Mouse (Mus musculus) ovary, postnatal 10 days (tissue): ENCODE data around the gene Ppp1r2.
"Not testable (repeated sequence)": the region's sequence is repeated elsewhere in the genome, so short reads cannot be mapped to it uniquely, and the experiment has no call there.

ENCODE experiments used
- DNase-seq: peaks from one replicate; pipeline ENCODE4 v3.0.0; 2022; ENCODE audit warnings: low spot score

The Ppp1r2 gene

DNA sequence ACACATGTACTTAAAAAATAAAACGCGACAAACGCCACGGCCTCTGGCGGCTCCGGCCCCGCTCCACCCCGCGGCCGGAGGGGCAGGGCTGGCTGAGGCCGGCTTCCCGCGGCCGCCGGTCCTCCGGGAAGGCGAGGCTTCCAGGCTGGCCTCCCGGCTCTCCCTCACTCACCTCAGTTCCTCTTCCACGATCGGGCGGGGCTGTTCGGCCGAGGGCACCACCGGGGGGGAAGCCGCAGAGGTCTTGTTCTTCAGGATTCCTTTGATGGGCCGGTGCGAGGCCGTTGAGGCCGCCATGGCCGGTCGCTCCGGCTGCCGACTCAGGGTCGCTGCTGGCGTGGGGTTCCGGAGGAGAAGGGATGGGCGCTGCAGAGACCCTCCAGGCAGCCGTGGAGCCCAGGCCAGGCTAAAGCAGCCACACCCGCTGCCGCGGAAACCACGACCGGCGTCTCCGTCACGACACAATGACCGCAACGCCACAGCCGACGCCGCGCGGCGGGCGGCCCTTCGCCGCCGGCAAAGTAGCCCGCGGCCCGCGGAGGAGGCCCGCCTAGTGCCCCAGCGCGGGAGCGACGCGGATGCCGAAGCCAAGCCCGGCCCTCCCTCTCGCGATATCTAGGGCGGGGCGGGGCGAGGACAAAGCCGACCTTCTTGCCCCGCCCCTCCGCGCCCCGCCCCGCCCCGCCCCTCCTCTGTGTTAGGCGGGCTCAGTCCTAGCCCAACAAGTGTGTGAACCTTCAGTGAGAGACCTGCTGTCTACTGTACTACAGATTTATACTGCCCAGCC lies at the start of gene Ppp1r2:
Gene Ppp1r2 (minus strand): TSS at position 604 of the 787 bp plus-strand sequence.
- peak; percentile 90 for DNase-seq

DNA sequence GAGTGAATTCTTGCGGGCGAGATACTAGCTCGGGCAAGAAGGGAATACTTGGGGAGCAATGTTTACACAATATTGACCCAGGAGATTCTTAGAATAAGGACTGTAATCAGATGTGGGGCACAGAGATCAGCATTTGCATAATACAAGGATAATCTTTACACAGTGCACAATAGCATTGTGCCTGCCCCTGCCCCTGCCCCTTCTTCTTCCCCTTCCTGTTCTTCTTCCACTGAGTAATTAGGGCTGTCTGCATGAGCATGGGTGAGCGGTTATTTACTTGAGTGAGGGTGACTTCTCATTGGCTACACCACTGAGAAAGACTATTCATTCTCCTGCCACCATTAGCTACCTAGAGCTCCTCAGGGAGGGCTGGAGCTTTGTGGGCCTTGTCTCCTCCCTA lies 46.4 kb upstream of the Ppp1r2 start:
- DNase-seq = no peak

DNA sequence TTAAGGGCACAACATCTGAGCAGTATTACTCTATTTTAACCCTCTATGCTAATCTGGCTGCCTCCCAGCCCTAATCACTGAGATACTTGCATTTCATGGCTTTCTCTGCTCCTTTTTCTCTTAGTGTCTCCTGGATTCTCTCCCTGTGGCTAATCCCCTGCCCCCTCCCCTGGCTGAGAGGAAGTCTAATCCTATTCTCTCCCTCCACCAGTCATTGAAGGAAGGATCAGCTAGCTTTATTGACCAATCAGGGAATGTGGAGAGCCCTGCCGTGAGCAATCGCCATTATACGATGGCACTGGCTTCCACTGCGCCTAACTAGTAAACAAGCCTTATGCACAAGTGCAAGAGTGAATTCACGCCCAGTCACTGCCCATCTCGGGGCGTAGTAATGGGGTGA lies 45.9 kb upstream of the Ppp1r2 start:
- no peak for DNase-seq

DNA sequence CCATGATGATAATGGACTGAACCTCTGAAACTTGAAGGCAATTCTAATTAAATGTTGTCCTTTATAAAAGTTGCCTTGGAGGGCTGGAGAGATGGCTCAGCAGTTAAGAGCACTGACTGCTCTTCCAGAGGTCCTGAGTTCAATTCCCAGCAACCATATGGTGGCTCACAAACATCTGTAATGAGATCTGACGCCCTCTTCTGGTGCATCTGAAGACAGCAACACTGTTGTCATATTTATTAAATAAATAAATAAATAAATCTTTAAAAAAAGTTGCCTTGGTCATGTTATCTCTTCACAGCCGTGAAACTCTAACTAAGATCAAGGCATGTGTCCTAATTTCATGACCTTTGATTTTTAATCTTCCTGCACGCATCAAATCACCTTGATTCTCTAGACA lies 44.6 kb upstream of the Ppp1r2 start:
- DNase-seq = not testable (repeated sequence)

DNA sequence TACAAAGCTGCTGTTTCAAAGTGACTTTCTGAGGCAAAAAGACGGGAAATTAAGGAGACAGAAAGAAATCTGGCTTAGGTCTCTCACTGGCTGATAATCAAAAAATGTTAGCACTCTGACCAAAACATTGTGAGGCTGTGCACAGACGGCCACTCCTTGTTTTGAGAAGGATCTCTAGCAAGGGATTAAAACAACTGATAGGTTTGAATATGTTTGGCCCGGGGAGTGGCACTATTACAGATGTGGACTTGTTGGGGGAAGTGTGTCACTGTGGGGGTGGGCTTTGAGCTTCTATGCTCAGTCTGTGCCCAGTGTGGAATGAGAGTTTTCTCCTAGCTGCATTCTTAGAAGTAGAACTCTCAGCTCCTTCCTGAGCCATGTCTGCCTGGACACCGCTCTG lies 44.2 kb upstream of the Ppp1r2 start:
- no peak for DNase-seq

DNA sequence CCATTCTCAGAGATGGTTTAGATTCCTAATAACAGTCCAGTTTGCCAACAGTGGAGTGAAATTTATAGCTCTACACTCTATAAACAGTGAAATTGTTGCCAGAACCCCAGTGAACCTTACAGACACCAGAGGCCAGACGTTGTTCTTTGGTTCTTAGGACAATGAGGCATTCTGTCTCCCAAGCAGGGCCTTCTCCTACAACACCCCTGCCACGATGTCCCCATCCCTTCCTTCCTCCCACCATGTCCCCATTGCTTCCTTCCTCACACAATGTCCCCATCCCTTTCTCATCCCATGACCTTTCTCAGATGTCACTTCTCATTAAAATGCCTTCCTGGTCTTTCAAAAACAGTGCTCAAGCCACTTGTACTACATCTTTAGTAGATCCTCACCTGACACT lies 43.3 kb upstream of the Ppp1r2 start:
- DNase-seq = no peak

DNA sequence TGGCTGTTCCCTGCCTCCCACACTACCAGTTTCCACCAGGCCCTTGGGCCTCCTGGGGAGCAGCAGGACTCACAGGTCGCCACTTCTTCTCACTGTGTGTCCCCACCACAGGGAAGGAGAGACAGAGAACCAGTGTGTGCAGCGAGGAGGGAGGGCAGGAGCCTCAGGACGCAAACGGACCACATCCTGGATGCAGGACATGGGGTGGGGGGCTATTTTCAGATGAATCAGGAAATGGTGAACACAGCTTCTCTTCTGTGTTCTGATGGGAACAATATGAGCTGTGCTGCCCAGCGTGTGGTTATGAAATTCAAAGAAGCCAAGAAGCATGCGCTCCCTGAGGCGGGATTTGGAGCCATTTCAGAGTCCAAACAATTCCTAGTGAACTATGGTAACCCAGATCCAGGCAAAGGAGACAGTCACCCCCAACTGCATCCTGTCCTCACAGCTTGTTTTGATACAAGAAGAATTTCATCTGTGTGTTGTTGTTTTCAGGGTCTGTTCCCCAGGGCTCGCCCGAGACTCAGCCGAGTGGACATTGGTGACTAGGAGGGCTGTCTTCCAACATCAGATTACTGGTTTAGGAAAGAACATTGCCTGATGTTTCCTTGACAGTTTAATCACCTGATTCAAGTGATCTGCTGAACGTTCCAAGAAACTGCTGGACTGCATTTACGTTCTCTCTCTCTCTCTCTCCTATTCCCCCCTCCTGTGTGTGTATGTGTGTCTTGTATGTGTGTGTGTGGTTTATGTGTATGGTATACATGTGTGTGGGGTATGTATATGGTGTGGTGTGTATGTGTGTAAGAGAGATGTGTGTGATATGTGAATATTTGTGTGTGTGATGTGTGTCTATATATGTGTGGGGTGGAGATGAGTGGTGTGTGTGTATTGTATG lies 41.4 kb upstream of the Ppp1r2 start:
- not testable (repeated sequence) for DNase-seq

DNA sequence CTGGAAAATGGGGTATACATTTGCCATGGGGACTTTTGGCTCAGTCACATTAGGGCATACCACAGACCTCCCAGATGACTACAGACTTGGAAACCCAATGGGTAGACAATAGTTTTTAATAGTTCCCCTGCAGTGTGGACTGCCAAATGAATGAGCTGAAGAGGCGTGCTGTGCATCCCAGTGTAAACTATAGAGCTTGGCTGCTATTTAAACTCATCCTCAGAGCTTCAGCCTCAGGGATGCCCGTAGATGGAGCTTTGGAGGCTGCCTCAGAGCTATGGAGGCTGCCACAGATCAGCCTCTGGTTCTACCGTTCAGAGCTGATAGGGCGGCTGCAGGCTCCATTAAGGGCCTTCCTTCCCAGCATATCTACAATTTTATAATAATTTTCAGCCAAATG lies 40.2 kb upstream of the Ppp1r2 start:
- no peak for DNase-seq

DNA sequence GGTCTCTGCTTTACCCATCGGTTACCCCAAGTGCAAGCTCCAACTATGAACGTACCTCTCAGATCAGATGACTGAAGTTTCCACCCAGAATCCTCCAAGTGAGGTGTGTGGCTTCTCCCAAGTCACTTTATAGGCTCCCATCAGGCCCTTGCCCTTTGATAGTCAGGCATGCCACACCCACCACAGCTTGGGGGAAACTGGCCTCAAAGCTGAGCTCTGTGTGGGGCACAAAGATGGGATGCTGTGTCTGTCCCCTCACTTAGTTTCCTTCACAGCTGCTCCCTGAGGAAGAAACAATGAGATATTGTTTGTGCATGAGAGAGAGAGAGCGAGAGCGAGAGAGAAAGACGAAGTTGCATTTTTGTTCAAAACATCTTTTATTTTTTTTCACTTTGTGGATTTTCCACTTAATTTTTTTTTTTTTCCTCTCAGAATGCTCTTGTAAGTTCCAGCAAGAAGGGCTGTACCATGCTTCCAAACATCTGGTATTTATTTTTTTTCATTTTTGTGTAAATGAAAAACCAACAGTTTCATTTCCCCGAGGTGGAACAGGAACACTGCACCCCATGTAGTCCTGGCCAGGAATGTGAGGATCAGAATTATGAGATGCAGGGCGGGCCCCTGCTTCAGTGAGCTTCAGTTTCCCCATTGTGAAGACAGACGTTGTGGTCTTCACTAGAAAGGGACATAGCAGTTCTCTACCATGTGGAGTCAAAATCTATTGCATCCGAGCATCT lies 39.6 kb upstream of the Ppp1r2 start, which contains the start of gene Apod:
Gene Apod (minus strand): TSS at position 312 of the 737 bp plus-strand sequence.
- DNase-seq = no peak

DNA sequence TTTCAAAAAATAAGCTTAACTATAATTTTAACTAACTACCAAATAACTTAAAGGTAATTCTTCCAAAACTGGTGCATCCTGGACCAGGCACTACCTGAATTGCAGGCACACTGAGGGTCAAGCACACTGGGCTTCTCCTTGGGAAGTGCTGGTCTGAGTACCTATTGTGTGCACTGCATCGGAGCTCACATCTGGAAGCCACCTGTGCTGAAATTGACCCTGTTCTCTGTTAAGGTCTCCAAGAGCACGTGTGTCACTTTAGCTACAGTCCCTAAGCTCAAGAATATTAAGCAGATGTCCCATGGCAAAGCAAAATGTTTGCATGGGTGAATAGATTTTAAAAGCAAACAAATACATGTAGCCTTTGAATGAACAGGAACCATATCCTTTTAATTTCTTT lies 38.5 kb upstream of the Ppp1r2 start:
- DNase-seq = no peak

DNA sequence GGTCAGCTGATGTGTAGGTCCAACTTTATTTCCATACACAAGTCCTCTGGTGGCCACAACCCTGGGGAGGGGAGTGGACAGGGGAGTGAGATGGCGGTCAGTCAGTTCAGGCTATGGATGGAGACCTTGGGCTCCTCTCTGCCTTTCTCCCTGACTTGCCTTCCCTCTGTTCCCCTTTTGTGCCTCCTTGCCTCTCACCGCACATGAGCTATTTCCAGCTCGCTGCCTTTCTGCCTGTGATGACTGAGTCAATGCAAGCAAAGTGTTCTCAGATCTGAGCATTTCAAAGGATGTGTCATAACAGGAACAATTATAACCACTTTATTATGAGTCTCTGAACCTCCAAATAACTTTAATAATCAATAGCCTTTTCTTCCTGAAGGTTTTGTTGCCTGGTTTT lies 37.2 kb upstream of the Ppp1r2 start:
- no peak for DNase-seq

DNA sequence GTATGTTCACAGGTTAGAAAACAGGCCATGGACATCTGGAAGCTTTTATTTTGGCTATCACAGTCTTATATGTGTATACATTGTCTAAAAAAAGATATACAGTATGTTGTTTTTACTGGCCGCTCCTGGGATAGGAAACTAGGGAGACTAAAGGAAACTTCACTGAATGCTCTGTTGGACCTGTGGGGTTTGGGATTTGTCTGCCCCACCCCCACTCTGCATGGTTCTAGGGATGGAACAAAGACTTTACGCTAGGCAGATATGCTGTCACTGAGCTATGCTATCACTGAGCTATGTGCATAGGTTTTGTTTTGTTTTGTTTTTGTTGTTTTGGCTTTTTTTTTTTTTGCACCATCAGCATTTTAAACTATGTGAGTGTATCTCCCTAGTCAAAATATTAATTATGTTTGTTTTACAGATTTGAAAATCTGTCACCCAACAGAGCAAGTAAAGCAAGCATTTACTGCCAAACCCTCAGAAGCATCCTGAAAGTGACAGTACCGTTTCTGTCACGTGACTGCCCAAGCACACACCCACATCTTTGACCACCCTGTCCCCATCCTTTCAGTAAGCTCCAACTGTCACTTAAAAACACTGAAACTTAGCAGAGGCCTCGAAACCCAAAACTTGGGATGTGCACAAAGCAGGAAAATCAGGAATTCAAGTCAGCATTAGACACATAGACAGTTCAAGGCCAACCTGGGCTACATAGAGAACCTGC lies 30.3 kb upstream of the Ppp1r2 start:
- DNase-seq = no peak

DNA sequence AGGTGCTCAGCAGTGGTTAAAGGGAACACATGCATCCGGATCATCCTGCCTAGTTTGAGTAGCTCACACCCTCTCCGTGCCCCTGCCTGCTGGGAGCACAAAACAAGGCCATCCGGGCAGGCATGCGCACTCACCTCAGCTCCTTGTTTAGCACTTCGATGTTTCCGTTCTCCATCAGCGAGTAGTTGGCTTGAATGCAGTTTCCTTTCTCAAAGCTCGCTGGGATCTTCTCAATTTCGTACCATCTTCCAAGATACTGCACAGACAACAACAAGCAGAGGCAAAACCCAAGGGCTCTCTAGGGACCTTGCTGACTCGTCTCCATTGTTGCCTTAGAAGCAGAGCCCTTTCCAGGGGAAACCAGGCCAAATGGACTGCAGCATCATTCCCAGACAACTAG lies 28.2 kb upstream of the Ppp1r2 start:
- DNase-seq = no peak

DNA sequence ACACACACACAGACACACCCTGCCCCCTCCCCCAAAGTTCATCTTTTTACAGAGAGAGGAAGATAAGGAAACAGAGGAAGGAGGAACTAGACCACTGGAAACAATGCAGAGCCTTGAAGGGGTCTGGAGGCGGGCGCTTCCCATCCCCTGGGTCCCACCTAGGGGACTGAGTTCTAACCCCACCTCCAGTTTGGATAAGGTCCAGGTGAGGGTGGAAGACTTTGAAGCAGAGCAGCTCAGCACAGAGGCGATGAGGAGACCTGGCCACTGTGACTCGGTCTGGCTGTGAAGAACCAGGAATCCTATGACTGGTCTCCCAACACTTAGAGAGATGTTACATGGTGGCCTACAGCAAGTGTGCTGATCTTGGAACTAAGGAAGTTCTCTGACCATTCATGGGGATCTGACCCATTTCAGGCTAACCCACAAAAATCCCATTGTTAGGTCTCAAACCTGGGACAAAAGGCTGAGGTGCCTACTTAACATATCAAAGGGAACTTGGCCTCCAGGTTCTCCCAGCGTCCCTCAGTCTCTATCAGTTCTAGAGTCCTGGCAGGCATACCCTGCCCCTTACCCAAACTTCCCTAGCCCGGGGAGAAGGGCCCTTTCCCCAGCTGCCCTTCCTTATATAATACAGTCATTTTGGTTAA lies 25.9 kb upstream of the Ppp1r2 start:
- DNase-seq = no peak

DNA sequence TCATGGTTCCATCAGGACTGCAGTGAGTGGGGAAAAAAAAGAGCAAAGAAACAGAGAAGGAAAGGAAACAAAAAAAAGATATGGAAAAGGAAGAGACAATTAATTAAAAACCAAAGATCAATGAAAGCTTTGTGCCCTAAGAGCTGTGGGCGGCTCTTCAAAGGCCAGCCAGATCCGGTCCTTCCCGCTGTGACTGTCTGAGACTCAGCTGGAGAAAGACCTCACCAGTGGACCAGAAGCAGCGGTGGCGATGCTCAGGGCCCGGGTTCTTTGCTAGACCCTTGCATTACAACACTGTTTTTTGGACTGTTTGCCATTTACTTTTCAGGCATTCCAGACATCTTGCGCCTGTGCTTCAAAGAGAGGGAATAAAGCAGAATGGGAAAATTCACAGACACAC lies 25.4 kb upstream of the Ppp1r2 start:
- no peak for DNase-seq

DNA sequence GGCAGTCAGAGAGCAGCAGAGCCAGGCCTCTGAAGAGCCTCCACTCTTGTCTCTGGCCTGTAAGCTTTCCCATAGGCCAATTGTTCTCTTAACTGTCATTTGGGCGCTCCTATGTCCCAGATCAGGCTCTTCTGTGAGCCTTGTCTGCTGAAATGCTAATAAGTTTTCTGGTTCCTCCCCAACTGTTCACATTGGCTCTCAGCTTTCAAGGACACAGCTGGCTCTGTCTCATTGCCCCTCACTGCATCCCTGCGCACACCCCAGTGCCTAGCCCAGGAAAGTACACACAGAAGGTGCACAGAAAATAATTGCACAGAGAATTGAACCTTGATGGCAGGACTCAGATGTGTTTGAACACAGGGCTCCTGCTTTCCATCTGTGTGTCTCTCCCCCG lies 24.9 kb upstream of the Ppp1r2 start:
- no peak for DNase-seq

DNA sequence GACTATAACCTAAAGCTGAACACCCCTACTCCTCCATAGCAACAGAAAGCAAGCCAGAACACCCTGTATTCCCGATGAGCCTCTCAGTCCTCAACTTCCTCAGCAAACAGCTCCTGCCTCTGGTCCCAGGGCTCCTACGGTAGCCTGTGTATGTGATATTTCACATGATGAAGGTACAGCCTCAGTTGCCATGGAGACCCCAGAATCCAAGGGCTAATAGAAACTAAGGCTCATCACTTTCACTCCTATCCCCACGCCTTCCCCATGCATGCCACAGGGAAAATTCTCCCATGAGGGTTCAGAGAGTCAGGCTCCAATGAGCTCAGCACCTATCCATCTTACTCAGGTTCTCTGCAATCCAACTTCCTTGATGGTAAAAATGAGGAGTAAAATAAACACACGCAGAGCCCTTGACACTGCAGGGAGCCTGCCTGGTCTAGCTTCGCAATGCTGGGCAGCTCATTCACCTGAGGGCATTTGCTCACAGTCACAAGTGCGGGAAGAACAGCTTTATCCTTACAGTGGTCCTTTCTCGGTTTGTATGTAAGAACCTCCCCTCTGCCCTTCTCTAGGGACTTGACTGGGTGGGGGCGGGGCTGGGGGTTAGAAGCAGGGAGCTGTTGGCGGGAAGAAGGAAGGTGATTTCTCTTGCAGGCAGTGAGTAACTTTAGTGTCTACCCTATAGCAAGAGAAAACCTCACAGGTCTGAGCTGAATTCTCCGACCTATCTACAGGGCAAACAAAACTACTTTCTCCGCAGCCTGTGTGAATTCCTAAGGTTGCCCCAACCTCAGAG lies 24.3 kb upstream of the Ppp1r2 start:
- no peak for DNase-seq

DNA sequence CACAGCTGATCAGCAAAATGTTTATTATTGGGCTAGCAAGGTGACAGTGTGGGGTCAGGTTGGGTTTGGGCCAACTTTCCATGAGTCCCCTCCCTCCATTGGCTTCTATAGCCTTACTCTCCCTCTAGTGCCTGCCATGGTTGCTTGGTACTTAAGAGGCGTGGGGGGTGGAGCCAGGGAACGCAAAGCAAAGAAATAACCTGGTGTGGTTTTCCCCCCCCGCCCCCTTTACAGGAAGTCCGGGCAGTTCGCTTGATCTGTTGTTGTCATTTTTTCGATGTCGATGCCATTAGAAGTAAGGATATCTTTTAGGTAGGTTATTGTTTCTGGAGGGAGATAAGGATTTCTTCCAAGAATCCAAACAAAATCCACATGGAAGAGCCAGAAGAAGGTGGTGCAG lies 22.0 kb upstream of the Ppp1r2 start:
- DNase-seq = no peak

DNA sequence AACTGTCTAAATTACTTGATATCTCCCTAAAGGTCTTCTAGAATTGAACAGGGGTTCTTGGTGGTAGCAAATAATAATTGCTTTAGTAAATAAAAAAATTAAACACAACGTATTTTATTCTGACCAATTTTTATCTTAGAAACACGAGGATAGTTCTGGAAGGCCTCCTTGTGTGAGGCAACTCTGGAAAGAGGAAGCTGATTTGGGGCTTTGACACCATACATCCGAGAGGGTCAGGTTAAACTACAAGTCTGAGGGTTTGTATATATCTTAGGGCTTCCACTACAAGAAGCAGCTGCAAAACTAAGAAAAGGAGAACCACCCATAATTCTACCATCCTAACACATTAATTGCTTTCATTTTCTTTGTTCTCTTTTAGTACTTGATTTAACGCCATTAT lies 18.7 kb upstream of the Ppp1r2 start:
- no peak for DNase-seq

DNA sequence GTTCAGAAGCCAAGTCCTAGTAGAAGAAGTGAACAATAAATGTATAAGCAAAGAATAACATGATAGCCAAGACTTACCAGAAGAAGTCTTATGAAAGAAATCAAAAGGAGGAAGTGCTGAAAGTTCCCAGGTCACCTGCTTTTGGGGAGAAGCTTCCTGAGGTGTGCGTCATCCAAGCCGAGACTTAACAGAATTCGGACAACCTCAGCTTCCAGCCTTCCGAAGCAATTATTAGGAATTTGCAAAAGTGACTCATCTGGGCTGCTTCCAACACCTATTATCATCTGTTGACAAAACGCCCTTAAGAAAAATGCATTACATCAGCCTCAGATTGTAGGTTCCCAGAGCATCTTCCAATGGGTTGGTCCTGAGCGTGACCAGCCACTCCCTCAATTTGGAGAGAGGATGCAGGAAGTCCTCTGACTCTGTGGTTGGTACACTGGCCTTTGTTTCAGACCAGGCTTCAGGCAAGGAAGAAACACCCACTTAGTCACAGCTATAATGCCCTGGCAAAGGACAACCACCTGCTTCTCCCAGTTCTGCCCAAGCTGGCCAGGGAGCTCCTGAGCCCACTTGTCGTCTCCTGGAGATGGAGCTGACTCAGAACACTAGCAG lies 15.8 kb upstream of the Ppp1r2 start:
- no peak for DNase-seq
